Mouse (Mus musculus): ENCODE measurements at regions not wholly inside any gene's neighbourhood (a gene's known extent, or its start where the extent isn't known, plus 50 kb on each side); places are given as distances from the start of the nearest gene placed in this dataset.

GRCm38 (mm10) chr12:12496593-12497141, 234.7 kb downstream of the Fam49a start:
- Histone ChIP-seq H3K4me3 (ENCODE audit: low read depth, low read length) (no peak overlapping the region), H3K36me3 (replicated peaks; ENCODE audit: control insufficient read depth, insufficient read depth, low read depth, low read length) (no peaks in the 10 kb centered on the region), H3K4me1 (ENCODE audit: control insufficient read depth, insufficient read depth, low read length) (no peaks in the 10 kb centered on the region), H3K9ac (replicated peaks; ENCODE audit: low read length) (no peak overlapping the region), H3K4me2 (ENCODE audit: low read depth, low read length) (no peak overlapping the region), H3K27ac (replicated peaks; ENCODE audit: low read depth, low read length) (no peak overlapping the region), H3K9me3 (replicated peaks; ENCODE audit: control insufficient read depth, low read length) (no peaks in the 10 kb centered on the region), H3K27me3 (ENCODE audit: control insufficient read depth, insufficient read depth, low read length) (no peaks in the 10 kb centered on the region)
- ATAC-seq (replicated peaks; ENCODE audit: insufficient number of reproducible peaks, low FRiP score, low TSS enrichment, low read depth), result no peak
- 89% methylated on average over 7 of the region's 7 CpGs for WGBS
- no peak for DNase-seq (ENCODE audit: low spot score)

GRCm38 (mm10) chr12:12490173-12490572, 228.2 kb downstream of the Fam49a start:
- Histone ChIP-seq H3K27ac (replicated peaks; ENCODE audit: low read depth, low read length) (no peak overlapping the region), H3K27me3 (ENCODE audit: control insufficient read depth, insufficient read depth, low read length) (no peaks in the 10 kb centered on the region), H3K9me3 (replicated peaks; ENCODE audit: control insufficient read depth, low read length) (no peaks in the 10 kb centered on the region), H3K4me3 (ENCODE audit: low read depth, low read length) (no peak overlapping the region), H3K4me2 (ENCODE audit: low read depth, low read length) (no peak overlapping the region), H3K4me1 (ENCODE audit: control insufficient read depth, insufficient read depth, low read length) (no peaks in the 10 kb centered on the region), H3K9ac (replicated peaks; ENCODE audit: low read length) (no peak overlapping the region), H3K36me3 (replicated peaks; ENCODE audit: control insufficient read depth, insufficient read depth, low read depth, low read length) (no peaks in the 10 kb centered on the region)
- ATAC-seq (replicated peaks; ENCODE audit: insufficient number of reproducible peaks, low FRiP score, low TSS enrichment, low read depth) (no peak), DNase-seq (ENCODE audit: low spot score) (no peak)
- 76% methylated on average over 1 of the region's 1 CpGs for WGBS

GRCm38 (mm10) chr12:12488090-12488489, 226.2 kb downstream of the Fam49a start:
- no peak overlapping the region for H3K27ac ChIP-seq (replicated peaks; ENCODE audit: low read depth, low read length)
- H3K36me3 ChIP-seq (replicated peaks; ENCODE audit: control insufficient read depth, insufficient read depth, low read depth, low read length), result no peaks in the 10 kb centered on the region
- no peak overlapping the region for H3K4me3 ChIP-seq (ENCODE audit: low read depth, low read length)
- no peaks in the 10 kb centered on the region for H3K9me3 ChIP-seq (replicated peaks; ENCODE audit: control insufficient read depth, low read length)
- WGBS, result 89% methylated on average over 1 of the region's 1 CpGs
- no peak for ATAC-seq (replicated peaks; ENCODE audit: insufficient number of reproducible peaks, low FRiP score, low TSS enrichment, low read depth)
- no peak overlapping the region for H3K9ac ChIP-seq (replicated peaks; ENCODE audit: low read length)
- DNase-seq (ENCODE audit: low spot score), result no peak
- H3K4me1 ChIP-seq (ENCODE audit: control insufficient read depth, insufficient read depth, low read length), result no peaks in the 10 kb centered on the region
- no peak overlapping the region for H3K4me2 ChIP-seq (ENCODE audit: low read depth, low read length)
- no peaks in the 10 kb centered on the region for H3K27me3 ChIP-seq (ENCODE audit: control insufficient read depth, insufficient read depth, low read length)

GRCm38 (mm10) chr12:12486656-12487356, 224.9 kb downstream of the Fam49a start:
- Histone ChIP-seq H3K27ac (replicated peaks; ENCODE audit: low read depth, low read length) (no peak overlapping the region), H3K27me3 (ENCODE audit: control insufficient read depth, insufficient read depth, low read length) (no peaks in the 10 kb centered on the region), H3K4me3 (ENCODE audit: low read depth, low read length) (no peak overlapping the region), H3K36me3 (replicated peaks; ENCODE audit: control insufficient read depth, insufficient read depth, low read depth, low read length) (no peaks in the 10 kb centered on the region), H3K9ac (replicated peaks; ENCODE audit: low read length) (no peak overlapping the region), H3K9me3 (replicated peaks; ENCODE audit: control insufficient read depth, low read length) (no peaks in the 10 kb centered on the region), H3K4me1 (ENCODE audit: control insufficient read depth, insufficient read depth, low read length) (no peaks in the 10 kb centered on the region), H3K4me2 (ENCODE audit: low read depth, low read length) (no peak overlapping the region)
- 79% methylated on average over 1 of the region's 1 CpGs for WGBS
- DNase-seq (ENCODE audit: low spot score) (no peak), ATAC-seq (replicated peaks; ENCODE audit: insufficient number of reproducible peaks, low FRiP score, low TSS enrichment, low read depth) (no peak)

- WGBS, result 39% methylated on average over 9 of the region's 9 CpGs
- no peak for ATAC-seq (replicated peaks; ENCODE audit: insufficient number of reproducible peaks, low FRiP score, low TSS enrichment, low read depth)
- H3K4me2 ChIP-seq (ENCODE audit: low read depth, low read length), result no peak overlapping the region
- H3K4me3 ChIP-seq (ENCODE audit: low read depth, low read length), result no peak overlapping the region
- no peaks in the 10 kb centered on the region for H3K4me1 ChIP-seq (ENCODE audit: control insufficient read depth, insufficient read depth, low read length)
- H3K27ac ChIP-seq (replicated peaks; ENCODE audit: low read depth, low read length), result no peak overlapping the region
- H3K36me3 ChIP-seq (replicated peaks; ENCODE audit: control insufficient read depth, insufficient read depth, low read depth, low read length), result no peaks in the 10 kb centered on the region
- no peak overlapping the region for H3K9ac ChIP-seq (replicated peaks; ENCODE audit: low read length)
- no peaks in the 10 kb centered on the region for H3K27me3 ChIP-seq (ENCODE audit: control insufficient read depth, insufficient read depth, low read length)
- DNase-seq (ENCODE audit: low spot score), result peak; percentile 77
- H3K9me3 ChIP-seq (replicated peaks; ENCODE audit: control insufficient read depth, low read length), result no peaks in the 10 kb centered on the region
These were observed 223.2 kb downstream of the Fam49a start for GRCm38 (mm10) chr12:12484921-12485680.

GRCm38 (mm10) chr12:12480451-12480850, 218.5 kb downstream of the Fam49a start:
- 90% methylated on average over 2 of the region's 2 CpGs for WGBS
- Histone ChIP-seq H3K4me1 (ENCODE audit: control insufficient read depth, insufficient read depth, low read length) (no peaks in the 10 kb centered on the region), H3K4me3 (ENCODE audit: low read depth, low read length) (no peak overlapping the region), H3K27me3 (ENCODE audit: control insufficient read depth, insufficient read depth, low read length) (no peaks in the 10 kb centered on the region), H3K36me3 (replicated peaks; ENCODE audit: control insufficient read depth, insufficient read depth, low read depth, low read length) (no peaks in the 10 kb centered on the region), H3K9me3 (replicated peaks; ENCODE audit: control insufficient read depth, low read length) (no peaks in the 10 kb centered on the region), H3K4me2 (ENCODE audit: low read depth, low read length) (no peak overlapping the region), H3K27ac (replicated peaks; ENCODE audit: low read depth, low read length) (no peak overlapping the region), H3K9ac (replicated peaks; ENCODE audit: low read length) (no peak overlapping the region)
- DNase-seq (ENCODE audit: low spot score) (no peak), ATAC-seq (replicated peaks; ENCODE audit: insufficient number of reproducible peaks, low FRiP score, low TSS enrichment, low read depth) (no peak)

- Histone ChIP-seq H3K36me3 (replicated peaks; ENCODE audit: control insufficient read depth, insufficient read depth, low read depth, low read length) (no peaks in the 10 kb centered on the region), H3K9me3 (replicated peaks; ENCODE audit: control insufficient read depth, low read length) (no peaks in the 10 kb centered on the region), H3K27ac (replicated peaks; ENCODE audit: low read depth, low read length) (no peak overlapping the region), H3K4me1 (ENCODE audit: control insufficient read depth, insufficient read depth, low read length) (no peaks in the 10 kb centered on the region), H3K27me3 (ENCODE audit: control insufficient read depth, insufficient read depth, low read length) (no peaks in the 10 kb centered on the region), H3K9ac (replicated peaks; ENCODE audit: low read length) (no peak overlapping the region), H3K4me2 (ENCODE audit: low read depth, low read length) (no peak overlapping the region), H3K4me3 (ENCODE audit: low read depth, low read length) (no peak overlapping the region)
- no peak for ATAC-seq (replicated peaks; ENCODE audit: insufficient number of reproducible peaks, low FRiP score, low TSS enrichment, low read depth)
- 66% methylated on average over 2 of the region's 2 CpGs for WGBS
- no peak for DNase-seq (ENCODE audit: low spot score)
These were observed 190.1 kb downstream of the Fam49a start for GRCm38 (mm10) chr12:12452086-12452485.

GRCm38 (mm10) chr12:12446768-12447167, 184.8 kb downstream of the Fam49a start:
- H3K9me3 ChIP-seq (replicated peaks; ENCODE audit: control insufficient read depth, low read length), result no peaks in the 10 kb centered on the region
- no peaks in the 10 kb centered on the region for H3K36me3 ChIP-seq (replicated peaks; ENCODE audit: control insufficient read depth, insufficient read depth, low read depth, low read length)
- no peaks in the 10 kb centered on the region for H3K27me3 ChIP-seq (ENCODE audit: control insufficient read depth, insufficient read depth, low read length)
- DNase-seq (ENCODE audit: low spot score) (no peak), ATAC-seq (replicated peaks; ENCODE audit: insufficient number of reproducible peaks, low FRiP score, low TSS enrichment, low read depth) (no peak)
- H3K9ac ChIP-seq (replicated peaks; ENCODE audit: low read length), result no peak overlapping the region
- WGBS, result 87% methylated on average over 2 of the region's 2 CpGs
- H3K27ac ChIP-seq (replicated peaks; ENCODE audit: low read depth, low read length), result no peak overlapping the region
- H3K4me1 ChIP-seq (ENCODE audit: control insufficient read depth, insufficient read depth, low read length), result no peaks in the 10 kb centered on the region
- no peak overlapping the region for H3K4me2 ChIP-seq (ENCODE audit: low read depth, low read length)
- no peak overlapping the region for H3K4me3 ChIP-seq (ENCODE audit: low read depth, low read length)
